ENCODE assay signal across 8 mouse cellular contexts in genomic region chr15:79440223-79440622, GRCm38 (mm10). TPM values are rescaled to one million over a fixed set of nuclear protein-coding genes. Genes with fewer than 3 reads are reported as not detected.
DNase-seq lines count a peak whose midpoint lies in the region; ATAC-seq lines count a peak whose summit lies in the region.

No protein-coding gene starts in this region.

- H3K9me3 ChIP-seq in neural tube, embryonic 11.5 days (ENCODE audit: control insufficient read depth, low read length): no peaks in the 10 kb centered on the region
- no peaks in the 10 kb centered on the region for H3K9me3 ChIP-seq in embryonic facial prominence, embryonic 10.5 days
- H3K9me3 ChIP-seq in heart, embryonic 11.5 days (replicated peaks; ENCODE audit: control insufficient read depth, low read length): no peaks in the 10 kb centered on the region
- no peaks in the 10 kb centered on the region for H3K9me3 ChIP-seq in kidney, embryonic 15.5 days (replicated peaks)
- no peaks in the 10 kb centered on the region for H3K9me3 ChIP-seq in liver, embryonic 15.5 days (replicated peaks)

- H3K4me2 ChIP-seq in neural tube, embryonic 11.5 days (ENCODE audit: low read depth): peak overlapping the region; percentile 97
- peak overlapping the region; percentile 83 for H3K4me2 ChIP-seq in heart, embryonic 11.5 days
- peak overlapping the region; percentile 77 for H3K4me2 ChIP-seq in kidney, embryonic 15.5 days
- H3K4me2 ChIP-seq in liver, embryonic 15.5 days: peak overlapping the region; percentile 82; the same call in 1 of the 2 replicates

- no peaks in the 10 kb centered on the region for H3K27me3 ChIP-seq in neural tube, embryonic 11.5 days (ENCODE audit: control insufficient read depth, insufficient read depth, low read length)
- 0 out of 2 replicates have a peak, but pooled peaks cover 5% of the 10 kb centered on the region for H3K27me3 ChIP-seq in embryonic facial prominence, embryonic 10.5 days (replicated peaks; ENCODE audit: low read depth, poor library complexity, severe bottlenecking)
- no peaks in the 10 kb centered on the region for H3K27me3 ChIP-seq in heart, embryonic 11.5 days (ENCODE audit: control insufficient read depth, insufficient read depth, low read length)
- no peaks in the 10 kb centered on the region for H3K27me3 ChIP-seq in kidney, embryonic 15.5 days
- peaks cover 34% of the 10 kb centered on the region for H3K27me3 ChIP-seq in liver, embryonic 15.5 days

- H3K27ac ChIP-seq in neural tube, embryonic 11.5 days (ENCODE audit: low read depth, low read length): no peak overlapping the region
- peak overlapping the region; percentile 98; the same call in 1 of the 2 replicates for H3K27ac ChIP-seq in embryonic facial prominence, embryonic 10.5 days (replicated peaks)
- no peak overlapping the region for H3K27ac ChIP-seq in heart, embryonic 11.5 days (ENCODE audit: low read depth, low read length)
- peak overlapping the region; percentile 33; the same call in 1 of the 2 replicates for H3K27ac ChIP-seq in kidney, embryonic 15.5 days
- H3K27ac ChIP-seq in liver, embryonic 15.5 days (replicated peaks): no peak overlapping the region

- H3K36me3 ChIP-seq in neural tube, embryonic 11.5 days (ENCODE audit: control insufficient read depth, insufficient read depth, low read length): peaks cover 22% of the 10 kb centered on the region
- peaks cover 47% of the 10 kb centered on the region for H3K36me3 ChIP-seq in embryonic facial prominence, embryonic 10.5 days (replicated peaks)
- H3K36me3 ChIP-seq in heart, embryonic 11.5 days (ENCODE audit: control insufficient read depth, insufficient read depth, low read length): peaks cover 23% of the 10 kb centered on the region
- H3K36me3 ChIP-seq in kidney, embryonic 15.5 days: peaks cover 34% of the 10 kb centered on the region
- no peaks in the 10 kb centered on the region for H3K36me3 ChIP-seq in liver, embryonic 15.5 days (replicated peaks)

- WGBS in neural tube, embryonic 11.5 days: 83% methylated on average over 4 of the region's 4 CpGs
- 86% methylated on average over 4 of the region's 4 CpGs for WGBS in embryonic facial prominence, embryonic 10.5 days
- 77% methylated on average over 4 of the region's 4 CpGs for WGBS in heart, embryonic 11.5 days (ENCODE audit: insufficient replicate concordance)
- WGBS in kidney, embryonic 15.5 days: 77% methylated on average over 4 of the region's 4 CpGs
- WGBS in liver, embryonic 15.5 days (ENCODE audit: insufficient replicate concordance): 60% methylated on average over 4 of the region's 4 CpGs

- H3K9ac ChIP-seq in neural tube, embryonic 11.5 days (ENCODE audit: low read length): peak overlapping the region; percentile 100
- H3K9ac ChIP-seq in heart, embryonic 11.5 days (ENCODE audit: low read depth, low read length): peak overlapping the region; percentile 99
- peak overlapping the region; percentile 83 for H3K9ac ChIP-seq in kidney, embryonic 15.5 days
- no peak overlapping the region for H3K9ac ChIP-seq in liver, embryonic 15.5 days

- DNase-seq in neural tube, embryonic 11.5 days (ENCODE audit: low spot score): no peak
- no peak for DNase-seq in neural tube, embryonic 10.5 days (ENCODE audit: extremely low spot score, low spot score)
- no peak for DNase-seq in embryonic facial prominence, embryonic 10.5 days (ENCODE audit: low spot score)
- DNase-seq in natural killer cell, adult 2 months (ENCODE audit: low spot score in 2 of 2): peak; percentile 32
- DNase-seq in spleen, postnatal 14 days (ENCODE audit: low spot score in 2 of 2): no peak

- H3K4me1 ChIP-seq in neural tube, embryonic 11.5 days (ENCODE audit: control insufficient read depth, insufficient read depth, low read length): peaks cover 33% of the 10 kb centered on the region
- H3K4me1 ChIP-seq in embryonic facial prominence, embryonic 10.5 days: peaks cover 77% of the 10 kb centered on the region
- peaks cover 67% of the 10 kb centered on the region for H3K4me1 ChIP-seq in heart, embryonic 11.5 days (ENCODE audit: control insufficient read depth, insufficient read depth, low read length)
- peaks cover 72% of the 10 kb centered on the region for H3K4me1 ChIP-seq in kidney, embryonic 15.5 days
- H3K4me1 ChIP-seq in liver, embryonic 15.5 days (replicated peaks): peaks cover 41% of the 10 kb centered on the region

- H3K4me3 ChIP-seq in neural tube, embryonic 11.5 days (ENCODE audit: low read depth, low read length): peak overlapping the region; percentile 93
- H3K4me3 ChIP-seq in embryonic facial prominence, embryonic 10.5 days: peak overlapping the region; percentile 89
- H3K4me3 ChIP-seq in heart, embryonic 11.5 days (ENCODE audit: low read depth, low read length): peak overlapping the region; percentile 93
- peak overlapping the region; percentile 73 for H3K4me3 ChIP-seq in kidney, embryonic 15.5 days (replicated peaks)
- no peak overlapping the region for H3K4me3 ChIP-seq in liver, embryonic 15.5 days (replicated peaks)

- no peak for ATAC-seq in neural tube, embryonic 11.5 days (ENCODE audit: insufficient read depth, low FRiP score, low TSS enrichment)
- no peak for ATAC-seq in heart, embryonic 11.5 days (replicated peaks; ENCODE audit: insufficient number of reproducible peaks, low FRiP score, low TSS enrichment)
- ATAC-seq in kidney, embryonic 15.5 days (replicated peaks; ENCODE audit: low FRiP score): no peak
- no peak for ATAC-seq in liver, embryonic 15.5 days (ENCODE audit: insufficient read depth)

RNA-seq across cellular contexts. Expression of gene Csnk1e, which starts 15.1 kb away (rescaled TPM):
- 192 and 213 TPM in 2 replicates for polyA plus RNA-seq in neural tube, embryonic 11.5 days (2014; fragmentation: Nextera tagmentation; extraction: Ambion mirVana)
- 143 and 156 TPM in 2 replicates for polyA plus RNA-seq in embryonic facial prominence, embryonic 10.5 days (2016; fragmentation: Nextera tagmentation; extraction: Ambion mirVana)
- polyA plus RNA-seq in heart, embryonic 11.5 days (2014; fragmentation: Nextera tagmentation; extraction: Ambion mirVana): 73.2 and 91.0 TPM in 2 replicates
- 87.0 and 90.6 TPM in 2 replicates for polyA plus RNA-seq in kidney, embryonic 15.5 days (2015; fragmentation: Nextera tagmentation; extraction: Ambion mirVana)
- polyA plus RNA-seq in liver, embryonic 15.5 days (2015; fragmentation: Nextera tagmentation; extraction: Ambion mirVana): 8.0 and 9.2 TPM in 2 replicates

RNA-seq across cellular contexts. Expression of gene Tmem184b, which starts 36.9 kb away (rescaled TPM):
- polyA plus RNA-seq in neural tube, embryonic 11.5 days (2014; fragmentation: Nextera tagmentation; extraction: Ambion mirVana): 51.2 and 52.9 TPM in 2 replicates
- polyA plus RNA-seq in embryonic facial prominence, embryonic 10.5 days (2016; fragmentation: Nextera tagmentation; extraction: Ambion mirVana): 57.7 and 58.9 TPM in 2 replicates
- 55.0 and 56.5 TPM in 2 replicates for polyA plus RNA-seq in heart, embryonic 11.5 days (2014; fragmentation: Nextera tagmentation; extraction: Ambion mirVana)
- polyA plus RNA-seq in kidney, embryonic 15.5 days (2015; fragmentation: Nextera tagmentation; extraction: Ambion mirVana): 67.7 and 75.5 TPM in 2 replicates
- 11.6 and 11.7 TPM in 2 replicates for polyA plus RNA-seq in liver, embryonic 15.5 days (2015; fragmentation: Nextera tagmentation; extraction: Ambion mirVana)

Comparison
In these comparisons a context has a peak if more than half of its experiments do, and no peak if none do; other contexts are left out.
1. DNase-seq: peak in natural killer cell, adult 2 months (2 of 2); none in neural tube, embryonic 11.5 days (single experiment), neural tube, embryonic 10.5 days (single experiment), embryonic facial prominence, embryonic 10.5 days (single experiment) and spleen, postnatal 14 days (0 of 2).
2. H3K27ac ChIP-seq: peak in embryonic facial prominence, embryonic 10.5 days (single experiment) and kidney, embryonic 15.5 days (single experiment); none in neural tube, embryonic 11.5 days (single experiment), heart, embryonic 11.5 days (single experiment) and liver, embryonic 15.5 days (single experiment).
3. Peak in every context shown above with its lines, with median percentiles within 50 percentile points of each other: H3K4me2 ChIP-seq.